Mouse (Mus musculus) midbrain, embryonic 11.5 days (tissue): ENCODE measurements at regions not wholly inside any gene's neighbourhood (a gene's known extent, or its start where the extent isn't known, plus 50 kb on each side); places are given as distances from the start of the nearest gene placed in this dataset.

ENCODE experiments used
- ATAC-seq: fragments of 200-750 bp; cut with Nextera tagmentation; 2 replicates; pipeline ENCODE4 v1.8.0; 2017; ENCODE audit warnings: moderate TSS enrichment, moderate library complexity; ENCODE audit not compliant: low FRiP score
- DNase-seq: peaks from one replicate; pipeline ENCODE4 v3.0.0; 2015; ENCODE audit warnings: low spot score; ENCODE audit errors: missing footprints
- H3K27ac ChIP-seq: fragments of 300-500 bp; sonication (generic); 2 replicates; pipeline ENCODE4 v1.5.1; 2014; ENCODE audit warnings: low read depth, low read length
- H3K27me3 ChIP-seq: fragments of 300-500 bp; sonication (generic); 2 replicates; pipeline ENCODE4 v1.6.1; 2014; ENCODE audit warnings: mild to moderate bottlenecking, low read length, moderate library complexity, mixed read lengths; ENCODE audit not compliant: control insufficient read depth, insufficient read depth
- H3K36me3 ChIP-seq: fragments of 300-500 bp; sonication (generic); 2 replicates; pipeline ENCODE4 v1.6.1; 2014; ENCODE audit warnings: mild to moderate bottlenecking, low read length, moderate library complexity, mixed read lengths; ENCODE audit not compliant: control insufficient read depth, insufficient read depth
- H3K4me1 ChIP-seq: fragments of 300-500 bp; sonication (generic); 2 replicates; pipeline ENCODE4 v1.6.1; 2014; ENCODE audit warnings: low read length; ENCODE audit not compliant: control insufficient read depth, insufficient read depth
- H3K4me2 ChIP-seq: fragments of 300-500 bp; sonication (generic); 2 replicates; pipeline ENCODE4 v1.6.1; 2014; ENCODE audit warnings: mild to moderate bottlenecking, moderate library complexity
- H3K4me3 ChIP-seq: fragments of 300-500 bp; sonication (generic); 2 replicates; pipeline ENCODE4 v1.5.1; 2014; ENCODE audit warnings: low read depth, low read length
- H3K9ac ChIP-seq: fragments of 300-500 bp; sonication (generic); 2 replicates; pipeline ENCODE4 v1.6.1; 2014; ENCODE audit warnings: low read length
- H3K9me3 ChIP-seq: fragments of 300-500 bp; sonication (generic); 2 replicates; pipeline ENCODE4 v1.6.1; 2016; ENCODE audit warnings: low read length; ENCODE audit not compliant: control insufficient read depth
- WGBS: fragments of 180-500 bp; shearing (Covaris S2); extraction: QIAGEN DNeasy Blood & Tissue Kit; methylation state at CpG from one replicate; pipeline ENCODE4 v1.1.7; 2014; 5-methylcytosine and 5-hydroxymethylcytosine counted together

DNA sequence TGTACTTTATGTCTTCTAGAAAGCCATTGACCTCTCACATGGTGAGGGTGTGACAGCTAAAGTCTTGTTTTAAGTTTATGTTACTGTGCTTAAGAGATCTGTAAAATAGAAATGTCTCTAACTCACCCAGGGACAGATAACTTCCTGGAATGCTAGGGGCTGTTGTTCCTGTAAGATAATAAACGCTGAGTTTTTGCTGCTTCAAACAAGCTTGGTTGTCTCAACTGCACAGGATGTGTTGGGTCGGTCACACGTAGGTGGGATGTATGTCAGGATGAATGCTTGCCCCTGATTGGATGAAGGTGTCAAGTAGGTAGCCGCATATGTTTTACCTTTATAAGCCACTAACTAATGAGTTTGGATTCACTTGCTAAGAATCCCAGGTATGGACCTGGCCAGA, 63.8 kb upstream of the Eif4g2 start:
- H3K9me3 ChIP-seq, result no peaks in the 10 kb centered on the region
- no peak overlapping the region for H3K4me3 ChIP-seq
- no peak for ATAC-seq
- H3K27ac ChIP-seq, result no peak overlapping the region
- H3K27me3 ChIP-seq, result no peaks in the 10 kb centered on the region
- no peak overlapping the region for H3K4me2 ChIP-seq
- 92% methylated on average over 4 of the region's 4 CpGs for WGBS
- no peak for DNase-seq
- no peaks in the 10 kb centered on the region for H3K36me3 ChIP-seq
- H3K9ac ChIP-seq, result no peak overlapping the region
- no peaks in the 10 kb centered on the region for H3K4me1 ChIP-seq

DNA sequence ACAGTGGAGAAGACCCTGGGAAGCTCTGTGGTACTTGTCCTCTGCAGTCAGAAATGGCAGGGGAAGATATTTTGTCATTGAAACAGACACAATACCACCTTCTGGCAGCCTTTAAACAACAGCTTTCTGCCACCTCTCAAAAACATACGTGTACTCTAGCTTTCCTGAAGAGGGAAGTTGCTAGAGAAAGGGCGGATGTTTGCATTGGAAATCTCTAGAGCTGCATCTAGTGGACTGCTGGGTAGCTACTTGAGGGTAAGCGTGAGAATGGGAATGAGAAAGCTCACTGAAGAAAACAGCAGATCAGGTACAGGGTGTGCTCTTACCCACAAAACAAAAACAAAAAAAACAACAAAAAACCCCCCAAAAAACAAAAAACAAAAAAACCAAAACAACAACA, 61.4 kb upstream of the Eif4g2 start:
- H3K4me3 ChIP-seq, result no peak overlapping the region
- ATAC-seq, result no peak
- 83% methylated on average over 3 of the region's 3 CpGs for WGBS

DNA sequence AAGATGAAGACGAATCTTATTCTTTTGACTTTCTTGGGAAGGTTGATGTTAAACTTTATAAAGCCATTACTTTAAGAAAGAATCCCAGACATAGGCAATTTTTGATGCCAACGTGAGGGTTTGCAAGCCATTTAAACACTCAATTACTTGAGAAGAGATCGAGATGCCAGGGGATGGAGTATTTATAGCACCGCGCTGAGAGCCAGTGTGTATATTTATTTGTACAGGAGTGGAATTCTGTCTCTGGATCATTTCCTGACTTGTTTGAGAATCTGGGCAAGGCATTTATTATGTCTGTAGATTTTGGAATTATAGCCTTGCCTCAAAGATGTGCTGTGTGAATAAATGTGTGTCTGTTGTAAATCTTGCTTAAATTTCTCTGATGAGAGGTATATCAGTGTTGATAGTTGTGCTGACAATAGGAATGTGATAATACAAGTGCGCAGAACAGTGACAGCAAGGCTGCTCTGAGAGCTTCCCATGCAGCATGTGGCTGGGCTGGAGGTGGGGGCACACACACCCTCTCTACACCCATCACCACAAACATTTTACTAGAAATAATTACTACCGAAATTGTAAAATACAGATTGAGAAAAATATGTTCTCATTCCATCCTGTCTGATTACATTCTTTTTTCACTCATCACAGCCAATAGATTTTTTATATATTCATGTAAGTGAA, 58.6 kb upstream of the Eif4g2 start:
- H3K4me1 ChIP-seq, result no peaks in the 10 kb centered on the region
- ATAC-seq (no peak), DNase-seq (no peak)
- no peaks in the 10 kb centered on the region for H3K27me3 ChIP-seq
- no peaks in the 10 kb centered on the region for H3K9me3 ChIP-seq
- no peaks in the 10 kb centered on the region for H3K36me3 ChIP-seq
- no peak overlapping the region for H3K9ac ChIP-seq
- no peak overlapping the region for H3K4me3 ChIP-seq
- WGBS, result 84% methylated on average over 7 of the region's 7 CpGs
- no peak overlapping the region for H3K4me2 ChIP-seq
- no peak overlapping the region for H3K27ac ChIP-seq

More for the DNA sequence above, 61.4 kb upstream of the Eif4g2 start:
- no peak for DNase-seq
- Histone ChIP-seq H3K27me3 (no peaks in the 10 kb centered on the region), H3K9ac (no peak overlapping the region), H3K4me2 (no peak overlapping the region), H3K9me3 (no peaks in the 10 kb centered on the region), H3K4me1 (no peaks in the 10 kb centered on the region), H3K27ac (no peak overlapping the region), H3K36me3 (no peaks in the 10 kb centered on the region)

DNA sequence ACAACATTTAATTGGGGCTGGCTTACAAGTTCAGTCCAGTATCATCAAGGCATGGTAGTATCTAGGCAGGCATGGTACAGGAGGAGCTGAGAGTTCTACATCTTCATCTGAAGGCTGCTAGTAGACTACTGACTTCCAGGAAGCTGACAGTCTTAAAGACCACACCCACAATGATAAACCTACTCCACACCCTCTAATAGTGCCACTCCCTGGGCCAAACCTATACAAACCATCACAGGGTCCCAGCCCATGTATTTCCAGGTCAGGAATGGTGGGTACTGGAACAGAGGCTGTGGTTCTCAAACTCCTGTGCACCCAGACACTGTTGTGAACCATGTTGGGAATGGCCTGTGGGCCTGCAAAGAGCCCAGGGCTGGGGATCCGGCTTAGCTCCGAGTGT, 55.2 kb upstream of the Eif4g2 start:
- H3K9ac ChIP-seq, result no peak overlapping the region
- H3K4me1 ChIP-seq, result no peaks in the 10 kb centered on the region
- WGBS, result 82% methylated on average over 2 of the region's 2 CpGs
- no peaks in the 10 kb centered on the region for H3K36me3 ChIP-seq
- no peaks in the 10 kb centered on the region for H3K9me3 ChIP-seq
- H3K27me3 ChIP-seq, result no peaks in the 10 kb centered on the region
- no peak for ATAC-seq
- H3K27ac ChIP-seq, result no peak overlapping the region
- no peak overlapping the region for H3K4me2 ChIP-seq
- H3K4me3 ChIP-seq, result no peak overlapping the region
- no peak for DNase-seq

DNA sequence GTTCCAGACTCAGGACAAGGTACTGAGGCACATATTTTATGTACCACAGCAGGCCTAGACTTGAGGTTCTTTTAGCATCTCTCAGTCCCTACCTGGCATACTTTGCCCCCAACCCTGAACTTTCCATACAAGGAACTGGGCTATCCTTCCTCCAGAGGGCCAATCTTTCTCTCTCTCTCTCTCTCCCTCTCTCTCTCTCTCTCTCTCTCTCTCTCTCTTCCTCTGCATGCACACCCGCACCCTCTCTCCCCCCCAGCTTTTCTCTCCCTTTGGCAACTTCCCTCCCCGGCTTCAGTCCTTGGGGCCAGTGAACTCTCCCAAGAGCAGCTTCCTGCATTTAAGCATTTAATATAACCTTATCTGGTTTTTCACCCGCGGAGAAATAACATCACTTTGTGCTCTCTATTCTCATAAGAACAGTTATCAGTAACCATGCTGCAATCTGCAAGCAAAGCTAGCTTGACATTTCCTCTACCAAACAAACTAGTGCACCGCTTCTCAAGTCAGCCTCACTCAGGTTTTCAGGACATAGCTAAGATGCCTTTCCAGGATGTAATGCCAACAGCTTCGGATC, 53.3 kb upstream of the Eif4g2 start:
- DNase-seq (no peak), ATAC-seq (no peak)
- Histone ChIP-seq H3K4me3 (no peak overlapping the region), H3K27ac (no peak overlapping the region), H3K4me1 (no peaks in the 10 kb centered on the region), H3K36me3 (no peaks in the 10 kb centered on the region), H3K9ac (no peak overlapping the region), H3K9me3 (no peaks in the 10 kb centered on the region), H3K27me3 (no peaks in the 10 kb centered on the region), H3K4me2 (no peak overlapping the region)
- WGBS, result 80% methylated on average over 6 of the region's 6 CpGs

DNA sequence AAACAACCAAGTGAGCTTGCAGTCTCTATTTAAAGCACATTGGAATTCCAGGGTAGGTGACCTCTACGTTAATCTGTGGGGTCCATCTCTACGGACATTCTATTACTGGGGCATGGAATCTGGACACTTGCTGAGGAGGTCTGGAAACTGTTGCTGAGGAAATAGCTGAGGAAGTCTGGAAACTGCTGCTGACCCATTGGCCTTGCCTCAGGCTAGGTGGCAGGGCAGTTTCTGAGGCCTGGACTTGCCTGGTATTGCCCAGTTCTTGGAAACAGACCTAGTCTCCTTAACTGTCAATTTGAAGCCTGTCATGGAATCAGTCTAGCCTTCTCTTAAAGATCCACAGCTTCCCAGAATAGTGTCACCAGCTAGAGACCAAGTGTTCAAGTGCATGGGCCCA, 51.7 kb upstream of the Eif4g2 start:
- Histone ChIP-seq H3K27me3 (no peaks in the 10 kb centered on the region), H3K4me3 (no peak overlapping the region), H3K27ac (no peak overlapping the region), H3K4me2 (no peak overlapping the region), H3K9me3 (no peaks in the 10 kb centered on the region), H3K4me1 (no peaks in the 10 kb centered on the region), H3K9ac (no peak overlapping the region), H3K36me3 (no peaks in the 10 kb centered on the region)
- WGBS, result 87% methylated on average over 2 of the region's 2 CpGs
- ATAC-seq, result no peak
- DNase-seq, result peak; percentile 65
